Mouse (Mus musculus): Measurements from ENCODE around the gene Gm5141. TPM values are rescaled to one million over a fixed set of nuclear protein-coding genes. Genes with fewer than 3 reads are reported as not detected.

Gene Gm5141
- polyA plus RNA-seq, 1 experiment from 2014 or later: 13.0 TPM

MicroRNA genes within 50 kb of the gene (microRNA counts, 519-probe panel; counts per million panel counts)
- microRNA mmu-miR-713: not detected

Small RNA genes lying within 50 kb of the gene (microRNA-seq; reads per million reads assigned to microRNA genes)
- gene Gm24588 (not detected), gene Mir713 (not detected)

Other genes starting within 250 kb of the Gm5141 start
- gene Zfp935, start 227.3 kb downstream of the Gm5141 start, polyA plus RNA-seq (2015; fragmentation: Nextera tagmentation; extraction: Ambion mirVana): not detected in 2 replicates
- 14.3 and 14.7 TPM in 2 replicates for gene Zfp934, start 214.6 kb downstream of the Gm5141 start, polyA plus RNA-seq (2015; fragmentation: Nextera tagmentation; extraction: Ambion mirVana)
- gene 6720489N17Rik, start 161.6 kb downstream of the Gm5141 start, polyA plus RNA-seq (2015; fragmentation: Nextera tagmentation; extraction: Ambion mirVana): 9.8 and 12.4 TPM in 2 replicates
- 35.0 and 39.7 TPM in 2 replicates for gene Platr25, start 25.1 kb downstream of the Gm5141 start, polyA plus RNA-seq (2015; fragmentation: Nextera tagmentation; extraction: Ambion mirVana)
- gene Fbp2, start 72.6 kb upstream of the Gm5141 start, polyA plus RNA-seq (2015; fragmentation: Nextera tagmentation; extraction: Ambion mirVana): 0.18 and 0.37 TPM in 2 replicates
- 0.37 TPM in 1 of 2 replicates, not detected in the other for gene Fbp1, start 102.5 kb upstream of the Gm5141 start, polyA plus RNA-seq (2015; fragmentation: Nextera tagmentation; extraction: Ambion mirVana)
- 25.5 and 30.9 TPM in 2 replicates for gene 2010111I01Rik, start 179.1 kb upstream of the Gm5141 start, polyA plus RNA-seq (2015; fragmentation: Nextera tagmentation; extraction: Ambion mirVana)